Mouse (Mus musculus): ENCODE measurements around the gene Usp4.
A peak's percentile ranks its signal among the peaks of the same experiment; 100 is the strongest.
"Not testable (repeated sequence)": the region's sequence is repeated elsewhere in the genome, so short reads cannot be mapped to it uniquely, and the experiment has no call there.

Gene Usp4

DNA sequence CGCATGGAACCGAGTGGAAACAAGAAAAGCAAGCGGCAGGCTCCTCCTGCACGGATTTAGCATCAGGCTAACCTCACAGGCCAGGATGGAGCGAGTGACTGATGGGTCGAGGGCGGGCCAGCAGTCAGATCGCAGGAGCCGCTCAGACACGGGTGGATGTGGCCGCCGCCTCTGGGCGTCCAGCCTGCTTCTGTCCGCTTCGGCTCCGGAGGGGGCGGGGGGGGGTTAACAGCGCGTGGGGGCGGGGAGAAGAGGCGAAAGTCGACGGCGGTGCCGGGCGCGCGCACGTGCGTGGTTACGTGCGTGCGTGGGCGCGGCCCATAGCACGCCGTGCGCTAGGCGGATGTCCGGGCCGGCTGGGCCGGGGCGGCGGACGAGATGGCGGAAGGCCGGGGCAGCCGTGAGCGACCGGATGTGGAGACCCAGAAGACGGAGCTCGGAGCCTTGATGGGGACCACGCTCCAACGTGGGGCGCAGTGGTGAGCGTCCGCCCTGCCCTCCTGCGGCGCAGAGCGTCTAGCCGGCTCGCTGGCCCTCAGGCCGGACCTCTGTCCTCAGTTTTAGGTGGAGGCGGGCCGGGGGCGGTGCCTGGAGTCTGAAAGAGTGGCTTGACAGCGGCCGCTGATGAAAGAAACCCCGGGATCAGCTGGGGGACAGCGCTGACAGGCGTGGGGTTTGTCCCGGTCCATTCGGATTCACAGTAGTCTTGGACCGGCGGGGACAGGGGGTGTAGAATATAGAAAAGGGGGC is at the start of gene Usp4:
Gene Usp4, plus strand, starts transcription at position 314 of the 750 bp plus-strand sequence.
- DNase-seq (ENCODE audit: extremely low read depth, low read depth), result peak; percentile 50

DNA sequence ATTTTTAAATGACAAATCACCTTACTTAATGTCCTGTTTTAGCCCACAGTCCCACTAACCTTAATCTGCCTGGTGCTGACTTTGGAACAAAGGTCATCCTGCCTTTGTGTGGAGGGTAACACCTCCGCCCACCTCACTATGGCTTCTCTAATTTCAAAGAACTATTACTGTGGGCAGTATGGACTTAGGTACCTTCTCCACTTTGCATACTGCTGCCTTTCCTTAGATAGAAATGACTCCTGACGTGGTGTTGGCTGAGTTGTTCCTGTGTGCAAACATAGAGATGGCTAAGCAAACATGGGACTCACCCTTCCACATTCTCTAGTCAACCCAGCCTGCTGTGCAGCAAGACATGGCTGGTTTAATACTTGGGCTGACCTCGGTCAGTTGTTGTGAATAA is 45.8 kb upstream of the Usp4 start:
- DNase-seq (ENCODE audit: extremely low read depth, low read depth), result no peak

DNA sequence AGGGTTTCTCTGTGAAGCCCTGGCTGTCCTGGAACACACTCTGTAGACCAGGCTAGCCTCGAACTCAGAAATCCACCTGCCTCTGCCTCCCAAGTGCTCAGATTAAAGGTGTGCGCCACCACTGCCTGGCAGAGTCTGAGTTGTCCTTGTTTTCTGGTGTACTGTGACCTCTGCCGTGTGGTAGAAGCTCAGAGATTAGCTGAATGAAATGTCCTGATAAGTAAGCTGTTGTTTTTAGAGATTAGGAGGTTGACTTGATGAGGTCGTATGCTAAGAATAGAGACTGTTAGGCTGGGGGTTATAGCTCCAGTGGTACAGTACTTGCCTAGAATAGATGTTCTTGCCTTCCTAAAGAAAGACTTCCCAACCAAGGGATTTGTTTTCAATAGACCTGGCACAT is 42.9 kb upstream of the Usp4 start:
- no peak for DNase-seq (ENCODE audit: extremely low read depth, low read depth)

DNA sequence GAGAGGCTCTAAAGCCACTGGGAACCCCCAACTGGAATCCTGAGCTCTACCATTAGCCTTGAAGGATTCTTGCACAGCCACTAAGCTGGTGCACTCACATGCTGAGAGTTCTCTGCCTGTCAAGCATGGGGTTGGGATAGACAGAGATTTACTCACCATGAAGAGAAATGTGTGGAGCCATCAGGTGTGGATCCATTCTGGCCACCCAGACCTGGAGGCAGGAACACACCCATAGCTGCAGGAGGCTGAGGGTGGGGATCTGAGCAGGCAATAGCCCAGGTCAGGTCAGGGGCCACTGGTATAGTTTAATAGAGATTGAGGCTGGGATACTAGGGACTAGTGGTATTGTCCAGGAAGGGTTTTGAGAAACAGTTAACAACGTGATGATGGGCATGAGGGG is 42.5 kb upstream of the Usp4 start:
- DNase-seq (ENCODE audit: extremely low read depth, low read depth), result no peak

DNA sequence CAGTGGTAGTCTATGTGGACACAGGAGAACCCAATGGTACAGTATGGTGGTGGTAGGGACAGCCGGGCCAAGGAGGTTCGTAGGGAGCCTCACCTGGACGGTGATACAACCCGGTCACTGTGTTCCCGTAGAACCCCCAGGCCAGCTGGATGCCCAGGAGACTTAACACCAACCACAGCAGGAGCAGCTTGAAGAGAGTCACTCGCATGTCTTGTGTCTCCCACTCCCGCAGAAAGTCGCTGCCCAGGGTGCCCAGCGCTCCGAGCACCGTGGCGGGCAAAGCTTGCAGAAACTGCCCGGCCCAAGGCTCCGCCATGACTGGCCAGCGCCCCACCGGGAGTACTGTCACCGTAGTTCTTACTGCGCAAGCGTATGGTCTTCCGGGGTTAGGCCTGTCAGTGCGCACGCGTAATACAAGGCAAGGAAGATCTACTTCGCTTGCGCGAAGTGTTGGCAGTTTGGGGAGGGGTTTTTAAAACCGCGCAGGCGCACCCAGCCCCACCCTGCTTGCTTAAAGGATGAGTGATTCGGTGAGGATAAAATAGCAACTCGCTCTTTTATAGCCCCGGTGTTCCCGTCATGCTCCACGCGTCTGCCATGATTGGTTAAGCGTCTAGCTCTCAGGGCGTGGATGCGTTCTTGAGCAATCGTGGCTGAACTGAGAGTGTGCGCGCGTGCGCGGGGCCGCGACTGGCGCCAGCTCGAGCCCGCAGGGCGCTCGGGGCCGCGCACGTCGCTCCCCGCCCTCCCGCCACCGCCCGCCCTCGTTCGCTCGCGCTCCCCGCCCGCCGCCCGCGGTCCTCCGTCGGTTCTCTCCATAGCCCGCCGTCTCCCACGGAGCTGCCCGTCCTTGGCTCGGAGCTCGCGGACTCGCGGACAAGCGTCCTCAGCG is 41.8 kb upstream of the Usp4 start, which contains the start of the genes Rhoa and Tcta:
Gene Rhoa, plus strand, starts transcription at position 501 of the 892 bp plus-strand sequence.
Gene Tcta, minus strand, starts transcription at position 532 of the 892 bp plus-strand sequence.
- DNase-seq (ENCODE audit: extremely low read depth, low read depth), result peak; percentile 100

DNA sequence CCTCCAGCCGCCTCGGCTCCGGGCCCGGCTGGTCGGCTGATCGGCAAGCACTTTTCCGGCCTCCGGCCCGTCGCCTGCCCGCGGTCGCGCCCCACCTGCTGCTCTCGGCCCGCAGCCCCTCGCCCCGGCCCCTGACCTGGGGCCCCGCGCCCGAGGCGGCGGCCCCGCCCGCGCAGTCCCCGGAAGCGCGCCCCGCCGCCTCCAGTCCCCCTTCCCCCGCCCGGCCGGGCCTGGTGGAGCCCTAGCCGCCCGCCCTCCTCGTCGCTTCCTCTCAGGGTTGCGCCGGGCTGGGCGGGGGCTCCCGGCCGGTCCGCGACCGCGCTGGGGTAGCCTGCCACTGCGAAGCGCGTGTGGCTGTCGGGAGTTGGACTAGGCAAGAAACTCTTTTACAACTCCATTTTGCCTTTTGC is 41.1 kb upstream of the Usp4 start:
- no peak for DNase-seq (ENCODE audit: extremely low read depth, low read depth)

DNA sequence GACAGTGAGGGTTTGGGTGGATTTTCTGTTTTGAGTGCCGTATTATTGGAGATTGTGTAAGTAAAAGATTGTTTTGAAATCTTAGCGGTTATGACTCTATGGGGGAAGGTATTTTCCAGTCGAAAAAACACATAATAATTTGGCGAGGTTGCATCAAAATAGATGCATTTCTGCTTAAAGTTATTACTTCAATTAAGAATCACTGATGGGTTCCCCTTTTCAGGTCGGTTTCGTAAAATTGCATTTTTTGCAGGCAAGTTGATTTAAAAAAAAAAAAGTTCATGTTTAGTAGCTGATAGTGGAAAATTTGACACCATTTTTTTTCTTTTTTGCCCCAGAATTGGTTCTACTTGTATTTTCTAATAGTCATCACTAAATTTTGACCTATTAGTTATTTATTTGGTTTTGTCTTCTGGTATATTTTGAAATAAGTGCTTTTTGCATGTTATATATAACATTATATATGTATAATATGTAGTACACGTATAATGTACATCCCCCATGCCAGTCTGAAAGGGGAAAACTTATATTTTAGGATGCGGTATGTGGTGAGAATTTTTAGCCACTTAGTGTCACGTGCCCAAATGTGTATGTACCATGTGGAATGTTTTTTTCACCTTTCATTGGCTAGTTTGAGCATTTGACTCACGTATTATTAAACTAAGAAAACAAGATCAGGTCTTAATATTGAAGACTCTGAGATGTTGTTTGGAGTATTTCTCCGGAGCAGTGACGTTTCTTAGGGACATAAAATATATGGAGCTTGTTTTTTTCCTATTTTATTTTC is 40.4 kb upstream of the Usp4 start:
- DNase-seq (ENCODE audit: extremely low read depth, low read depth), result no peak

DNA sequence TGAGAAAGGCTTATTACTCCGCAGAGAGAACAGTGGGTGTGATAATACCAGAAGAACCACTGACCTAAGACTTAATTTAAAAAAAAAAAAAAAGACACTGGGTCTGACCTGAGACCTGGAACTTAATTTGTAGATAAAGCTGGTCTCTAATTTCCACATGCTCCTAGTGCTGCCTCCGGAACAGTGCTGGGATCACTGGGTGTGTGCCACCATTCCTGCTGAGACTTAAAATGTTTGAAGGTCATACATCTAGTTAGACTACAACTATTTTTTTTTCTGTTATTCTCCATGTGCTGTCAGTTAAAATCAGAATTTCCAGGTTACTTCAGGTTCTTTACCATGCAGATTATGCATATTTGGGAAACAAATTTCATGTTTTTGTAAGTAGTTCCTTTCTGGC is 39.5 kb upstream of the Usp4 start:
- no peak for DNase-seq (ENCODE audit: extremely low read depth, low read depth)

DNA sequence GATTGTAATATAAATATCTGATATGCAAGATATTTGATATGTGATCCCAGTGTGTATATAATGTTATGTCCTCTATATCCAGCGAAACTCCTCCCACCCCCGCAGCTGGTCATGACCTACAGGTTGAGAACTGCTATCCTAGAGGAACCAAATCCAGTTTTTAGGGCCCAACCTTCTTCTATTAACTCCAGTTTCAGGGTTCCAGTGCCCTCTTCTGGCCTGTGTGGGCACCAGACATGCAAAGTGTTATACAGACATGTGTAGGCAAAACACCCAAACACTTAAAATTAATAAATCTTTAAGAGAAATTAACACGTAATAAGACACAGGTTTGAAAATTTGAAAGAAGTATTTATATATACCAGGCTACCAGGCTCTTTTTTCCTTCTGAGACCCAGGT is 30.1 kb upstream of the Usp4 start:
- no peak for DNase-seq (ENCODE audit: extremely low read depth, low read depth)

DNA sequence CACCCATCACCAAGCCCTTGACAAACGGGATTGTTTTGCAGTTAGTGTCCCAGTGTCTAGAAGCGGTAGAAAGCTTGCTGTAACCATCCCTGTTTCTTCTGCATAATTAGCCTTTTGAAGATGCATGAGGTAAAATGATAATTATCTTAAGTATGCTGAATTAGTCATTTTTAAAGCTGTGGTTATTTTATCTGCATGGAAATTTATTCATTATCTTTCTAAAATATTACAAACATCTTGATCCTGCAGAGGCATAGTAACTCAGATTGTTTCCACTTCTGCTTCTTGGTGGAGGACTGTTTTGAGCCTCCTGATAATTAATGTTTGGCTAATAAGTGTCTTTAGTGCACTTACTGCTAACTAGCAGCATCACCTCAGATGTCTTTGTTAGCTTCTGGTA is 29.2 kb upstream of the Usp4 start:
- DNase-seq (ENCODE audit: extremely low read depth, low read depth), result no peak

DNA sequence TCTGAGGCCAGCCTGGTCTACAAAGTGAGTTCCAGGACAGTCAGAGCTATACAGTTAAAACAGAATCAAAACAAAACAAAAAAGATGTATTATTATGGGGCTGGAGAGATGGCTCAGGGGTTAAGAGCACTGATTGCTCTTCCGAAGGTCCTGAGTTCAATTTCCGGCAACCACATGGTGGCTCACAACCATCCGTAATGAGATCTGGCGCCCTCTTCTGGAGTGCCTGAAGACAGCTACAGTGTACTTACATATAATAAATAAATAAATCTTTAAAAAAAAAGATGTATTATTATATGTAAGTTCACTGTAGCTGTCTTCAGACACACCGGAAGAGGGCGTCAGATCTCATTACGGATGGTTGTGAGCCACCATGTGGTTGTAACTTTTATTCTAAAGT is 25.6 kb upstream of the Usp4 start:
- DNase-seq (ENCODE audit: extremely low read depth, low read depth), result not testable (repeated sequence)

DNA sequence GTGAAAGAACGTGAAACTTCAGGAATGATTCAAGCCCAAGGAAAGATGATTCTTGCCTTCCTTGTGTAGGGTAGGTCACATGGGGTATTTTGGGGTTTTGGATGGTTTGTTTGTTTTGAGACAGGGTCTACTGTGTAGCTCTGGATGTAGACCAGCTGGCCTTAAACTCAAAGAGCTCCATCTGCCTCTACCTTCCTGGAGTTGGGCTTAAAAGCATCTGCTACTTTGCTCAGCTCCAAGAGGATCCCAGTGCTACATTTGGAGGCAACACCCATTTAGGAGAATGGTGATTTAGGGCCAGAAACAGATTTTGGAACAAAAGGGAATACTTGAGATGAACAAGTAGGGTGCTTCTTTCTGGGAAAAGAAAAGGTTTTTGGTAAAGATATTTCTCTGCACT is 22.9 kb upstream of the Usp4 start:
- no peak for DNase-seq (ENCODE audit: extremely low read depth, low read depth)

DNA sequence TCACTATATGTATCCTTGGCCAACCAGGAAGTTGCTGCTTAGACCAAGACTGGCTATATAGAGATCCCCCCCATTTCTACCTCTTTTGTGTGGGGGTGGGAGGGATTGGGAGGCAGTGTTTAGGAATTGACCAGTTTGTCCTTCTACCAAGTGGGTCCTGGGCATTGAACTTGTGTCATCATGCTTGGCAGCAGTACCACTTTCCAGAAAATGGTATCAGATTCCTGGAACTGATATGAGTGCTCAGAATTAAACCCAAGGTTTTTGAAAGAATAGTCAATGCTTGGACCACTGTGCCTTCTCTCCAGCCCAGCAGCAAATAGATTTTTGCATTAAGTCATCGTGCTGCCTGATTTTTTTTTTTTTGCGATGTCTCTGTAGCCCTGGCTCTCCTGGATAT is 21.8 kb upstream of the Usp4 start:
- no peak for DNase-seq (ENCODE audit: extremely low read depth, low read depth)

DNA sequence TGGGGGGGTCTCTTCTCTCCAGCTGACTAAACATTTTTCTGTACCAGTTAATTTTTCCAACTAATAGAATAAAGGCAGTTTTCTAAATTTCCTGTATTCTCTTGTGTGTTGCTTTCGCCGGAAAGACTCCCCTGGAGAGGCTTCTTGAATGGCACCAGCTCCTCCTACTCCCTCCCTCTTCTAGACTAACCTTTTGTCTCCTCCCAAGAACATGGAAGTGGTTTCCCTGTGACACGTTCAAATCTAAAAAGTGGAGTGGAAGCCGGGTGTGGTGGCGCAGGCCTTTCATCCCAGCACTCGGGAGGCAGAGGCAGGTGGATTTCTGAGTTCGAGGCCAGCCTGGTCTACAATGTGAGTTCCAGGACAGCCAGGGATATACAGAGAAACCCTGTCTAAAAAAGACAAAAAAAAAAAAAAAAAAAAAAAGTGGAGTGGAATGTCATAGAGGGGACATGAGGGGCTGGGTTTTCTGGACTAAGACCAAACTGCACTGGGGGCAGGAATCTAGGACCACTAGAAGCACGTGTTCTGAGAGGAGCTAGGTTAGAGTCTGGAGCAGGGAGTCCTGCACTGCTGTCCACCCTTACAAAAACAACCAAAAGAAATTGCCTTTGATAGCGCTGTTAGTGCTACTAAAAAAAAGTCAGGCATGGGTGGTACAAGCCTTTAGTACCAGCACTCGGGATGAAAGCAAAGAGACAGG is 9.7 kb upstream of the Usp4 start:
- DNase-seq (ENCODE audit: extremely low read depth, low read depth), result no peak

DNA sequence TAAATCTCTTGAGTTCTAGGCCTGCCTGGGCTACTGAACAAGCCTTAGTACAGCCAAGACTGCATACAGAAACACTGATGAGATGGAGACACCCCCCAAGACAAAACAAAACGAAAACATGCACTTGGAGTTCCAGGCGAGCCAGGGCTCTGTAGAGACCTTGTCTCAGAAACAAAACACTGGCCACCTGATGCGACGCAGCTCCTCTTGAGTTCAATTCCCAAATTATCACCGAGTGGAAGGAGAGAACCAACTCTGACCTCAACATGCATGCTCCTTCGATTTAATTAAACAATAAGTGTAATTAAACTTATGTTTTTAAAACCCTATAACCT is 9.1 kb upstream of the Usp4 start:
- no peak for DNase-seq (ENCODE audit: extremely low read depth, low read depth)

DNA sequence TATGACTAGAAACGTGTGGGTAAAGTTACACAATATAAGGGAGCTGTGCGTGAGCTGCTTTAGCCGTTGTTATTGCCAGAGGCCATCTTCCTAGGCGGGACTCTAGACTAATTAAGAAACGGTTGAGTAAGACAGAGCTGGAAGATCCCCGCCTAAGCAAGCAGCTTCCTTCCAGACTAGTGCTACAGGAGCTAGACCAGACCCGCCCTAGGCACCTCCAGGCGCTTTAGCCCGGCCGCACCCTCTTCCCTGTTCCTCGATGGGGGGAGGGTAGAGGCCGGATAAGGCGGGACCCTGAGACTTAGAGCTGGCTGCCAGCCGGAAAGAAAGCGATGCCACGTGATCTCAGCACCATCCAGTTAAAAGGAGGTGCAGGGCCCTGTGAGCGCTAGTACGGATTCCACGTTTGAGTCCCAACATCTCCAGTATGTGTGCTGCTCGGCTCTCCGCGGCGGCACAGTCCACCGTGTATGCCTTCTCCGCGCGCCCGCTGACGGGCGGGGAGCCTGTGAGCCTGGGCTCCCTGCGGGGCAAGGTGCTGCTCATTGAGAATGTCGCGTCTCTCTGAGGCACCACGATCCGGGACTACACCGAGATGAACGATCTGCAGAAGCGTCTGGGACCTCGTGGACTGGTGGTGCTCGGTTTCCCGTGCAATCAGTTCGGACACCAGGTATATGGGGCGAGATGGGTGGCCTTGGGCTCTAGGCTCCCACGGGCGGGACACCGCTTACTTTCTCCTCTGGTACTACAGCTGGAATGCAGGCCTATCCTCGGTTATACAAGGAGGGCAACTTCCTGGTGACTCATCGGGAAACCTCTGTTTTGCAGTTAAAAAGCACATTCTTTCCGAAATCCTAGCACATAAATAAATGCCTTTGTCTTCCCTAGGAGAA is 8.5 kb upstream of the Usp4 start, which contains the start of gene Gpx1:
Gene Gpx1, plus strand, starts transcription at position 18 of the 896 bp plus-strand sequence.
- DNase-seq (ENCODE audit: extremely low read depth, low read depth), result peak; percentile 95

DNA sequence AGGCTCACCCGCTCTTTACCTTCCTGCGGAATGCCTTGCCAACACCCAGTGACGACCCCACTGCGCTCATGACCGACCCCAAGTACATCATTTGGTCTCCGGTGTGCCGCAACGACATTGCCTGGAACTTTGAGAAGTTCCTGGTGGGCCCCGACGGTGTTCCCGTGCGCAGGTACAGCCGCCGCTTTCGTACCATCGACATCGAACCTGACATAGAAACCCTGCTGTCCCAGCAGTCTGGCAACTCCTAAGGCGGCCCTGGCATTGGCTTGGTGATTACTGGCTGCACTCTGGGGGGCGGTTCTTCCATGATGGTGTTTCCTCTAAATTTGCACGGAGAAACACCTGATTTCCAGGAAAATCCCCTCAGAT is 7.8 kb upstream of the Usp4 start:
- no peak for DNase-seq (ENCODE audit: extremely low read depth, low read depth)

DNA sequence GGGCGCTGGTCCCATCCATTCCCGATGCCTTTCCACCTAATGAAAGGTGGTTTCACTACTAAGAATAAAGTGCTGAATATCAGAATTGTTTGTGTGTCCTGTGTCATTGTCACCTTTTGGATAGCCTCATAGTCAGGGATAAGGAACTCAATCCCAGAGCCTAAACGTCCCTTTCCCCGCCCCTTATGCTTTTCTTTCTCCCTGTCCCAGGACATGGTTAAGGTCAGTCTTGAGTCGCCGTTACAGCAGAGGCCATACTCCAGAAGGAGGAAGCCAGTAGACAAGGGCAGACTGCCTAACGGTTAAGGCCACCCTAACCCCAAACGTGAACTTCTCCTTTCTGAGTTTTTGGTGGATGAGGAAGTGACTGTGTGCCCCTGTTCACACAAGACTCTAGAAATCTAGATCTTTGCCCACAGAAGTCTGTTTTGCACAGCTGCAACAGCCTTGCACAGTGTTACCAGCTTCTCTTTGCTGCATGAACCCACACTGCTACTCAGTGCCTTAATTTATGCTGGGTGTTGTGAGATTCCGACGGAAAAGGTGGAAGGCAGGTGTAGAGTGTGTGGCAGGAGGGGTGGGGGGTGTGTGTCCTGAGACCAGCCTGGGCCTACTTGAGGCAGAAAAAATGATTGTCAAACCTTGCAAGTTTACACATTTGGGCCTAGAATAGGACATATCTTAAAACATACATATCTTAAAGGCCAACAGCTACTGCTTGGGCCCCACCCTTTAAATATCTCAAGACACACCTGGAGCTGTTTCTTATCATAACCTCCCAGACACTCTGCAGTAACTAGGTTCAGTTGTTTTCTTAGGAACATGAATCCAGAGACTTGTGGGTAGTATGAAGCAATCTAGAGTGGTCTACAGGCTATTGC is 7.2 kb upstream of the Usp4 start:
- peak; percentile 95 for DNase-seq (ENCODE audit: extremely low read depth, low read depth)

DNA sequence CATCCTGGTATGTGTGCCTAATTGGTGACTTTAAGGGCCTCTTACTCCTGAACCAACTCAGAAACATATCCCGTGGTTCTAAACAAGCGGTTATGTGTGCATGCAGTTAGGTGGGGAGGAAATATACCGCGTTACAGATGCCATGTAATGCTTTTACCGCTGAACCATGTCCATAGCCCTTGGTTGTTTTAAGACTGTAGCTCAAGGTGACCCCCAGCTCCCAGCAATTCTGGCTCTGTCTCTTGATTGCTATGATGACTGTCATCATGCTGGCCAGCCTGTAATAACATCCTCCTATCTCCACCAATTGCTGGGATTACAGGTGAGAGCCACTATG is 6.5 kb upstream of the Usp4 start:
- DNase-seq (ENCODE audit: extremely low read depth, low read depth), result no peak
